Mouse (Mus musculus) monocyte, adult 59 days (primary cell): ENCODE data around the gene Tas2r143. TPM values are rescaled to one million over a fixed set of nuclear protein-coding genes. Genes with fewer than 3 reads are reported as not detected.

ENCODE experiments used
- total RNA-seq, 2 experiments: library from RNA; stranded (reverse); gene quantifications; one replicate each; pipeline ENCODE4 v1.2.4; 2023

The Tas2r143 gene
- 1 to 10 TPM in 1 of 2 experiments, under 1 TPM in 1; 0.97 to 1.7 TPM for total RNA-seq

GRCm38 (mm10) chr6:42399938-42400337 is at the start of gene Tas2r143:
Gene Tas2r143, plus strand, starts transcription at chr6:42400238.

GRCm38 (mm10) chr6:42372816-42373547 is 27.1 kb upstream of the Tas2r143 start, which contains the start of gene Epha1:
Gene Epha1, minus strand, starts transcription at chr6:42373268.

GRCm38 (mm10) chr6:42405134-42405533 is 5.1 kb downstream of the Tas2r143 start, which contains the start of gene Tas2r135:
Gene Tas2r135, plus strand, starts transcription at chr6:42405434.

GRCm38 (mm10) chr6:42434446-42434845 is 34.4 kb downstream of the Tas2r143 start, which contains the start of gene Tas2r126:
Gene Tas2r126, plus strand, starts transcription at chr6:42434535.

Other genes starting within 250 kb of the Tas2r143 start
- not detected for gene Tas2r144, start 184.9 kb upstream of the Tas2r143 start, total RNA-seq
- 10 to 100 TPM; 13.0 to 15.5 TPM for gene Gstk1, start 154.3 kb upstream of the Tas2r143 start, total RNA-seq
- not detected for gene Tmem139, start 138.3 kb upstream of the Tas2r143 start, total RNA-seq
- 100 to 1,000 TPM in 1 of 2 experiments, 10 to 100 TPM in 1; 95.1 to 103 TPM for gene Casp2, start 135.3 kb upstream of the Tas2r143 start, total RNA-seq
- under 1 TPM; 0.39 to 0.86 TPM for gene Clcn1, start 113.6 kb upstream of the Tas2r143 start, total RNA-seq
- gene Fam131b, start 75.6 kb upstream of the Tas2r143 start, total RNA-seq: under 1 TPM in 1 of 2 experiments, not detected in 1; 0.12 TPM
- gene Zyx, start 50.6 kb upstream of the Tas2r143 start, total RNA-seq: 100 to 1,000 TPM; 586 to 636 TPM
- under 1 TPM in 1 of 2 experiments, not detected in 1; 0.24 TPM for gene Epha1, start 27.0 kb upstream of the Tas2r143 start, total RNA-seq
- gene Tas2r135, start 5.2 kb downstream of the Tas2r143 start, total RNA-seq: 1 to 10 TPM; 1.2 to 1.5 TPM
- gene Tas2r126, start 34.3 kb downstream of the Tas2r143 start, total RNA-seq: 1 to 10 TPM in 1 of 2 experiments, under 1 TPM in 1; 0.73 to 1.6 TPM
- not detected for gene Olfr458, start 65.0 kb downstream of the Tas2r143 start, total RNA-seq
- gene Olfr457, start 76.1 kb downstream of the Tas2r143 start, total RNA-seq: not detected
- gene Olfr456, start 87.0 kb downstream of the Tas2r143 start, total RNA-seq: not detected
- gene Olfr455, start 147.3 kb downstream of the Tas2r143 start, total RNA-seq: not detected
- not detected for gene Tcaf3, start 197.5 kb downstream of the Tas2r143 start, total RNA-seq
- gene Tcaf2, start 245.0 kb downstream of the Tas2r143 start, total RNA-seq: under 1 TPM; 0.31 to 0.43 TPM